Mouse (Mus musculus) kidney, adult 11 months (tissue): ENCODE data around the gene Golph3l.
"Not testable (repeated sequence)": the region's sequence is repeated elsewhere in the genome, so short reads cannot be mapped to it uniquely, and the experiment has no call there.

Experiments
- DNase-seq: peaks from one replicate; pipeline ENCODE4 v3.0.0; 2022

Gene Golph3l

DNA sequence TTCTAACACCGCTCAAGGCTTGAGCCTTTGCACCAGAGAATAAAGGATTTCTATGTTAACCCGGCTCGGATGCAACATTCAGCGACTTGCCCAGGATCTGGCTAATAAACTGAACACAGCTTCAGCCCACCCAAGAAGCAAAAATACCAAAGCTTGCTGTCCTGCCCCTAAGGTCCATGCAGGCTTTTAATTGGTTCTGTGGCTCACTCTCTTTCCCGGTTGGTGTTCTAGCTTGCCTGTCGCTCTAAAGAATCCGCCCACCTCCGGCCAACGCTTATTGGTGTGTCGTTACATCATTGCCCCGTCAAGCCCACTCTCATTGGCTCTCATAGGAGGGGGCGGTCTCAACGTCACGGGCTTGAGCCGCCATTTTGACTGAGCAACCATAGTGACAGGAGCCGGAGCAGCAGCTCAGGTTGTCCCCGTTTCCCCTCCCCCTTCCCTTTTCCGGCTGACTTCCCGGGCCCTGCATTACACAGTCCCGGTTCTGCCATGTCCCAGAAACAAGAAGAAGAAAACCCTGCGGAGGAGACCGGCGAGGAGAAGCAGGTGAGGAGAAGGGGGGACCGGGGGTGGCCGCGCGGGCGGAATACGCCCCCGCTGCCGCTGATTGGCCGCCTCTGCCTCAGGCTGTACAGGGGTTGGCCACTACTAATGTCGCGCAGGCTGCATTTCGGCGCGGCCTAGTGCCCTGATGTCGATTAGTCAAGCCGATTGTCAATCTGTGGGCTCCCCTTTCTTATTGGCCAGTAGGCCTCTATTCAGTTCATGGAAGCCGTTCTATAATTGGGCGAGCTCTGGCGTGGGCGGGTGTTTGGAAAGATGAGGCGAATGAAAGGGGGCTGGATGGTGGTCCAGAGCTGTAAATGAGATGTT, 36.1 kb downstream of the Golph3l start, which contains the start of gene Ensa:
TSS of gene Ensa (plus strand) at position 366 of the 876 bp plus-strand sequence.
- DNase-seq, result peak; percentile 99

DNA sequence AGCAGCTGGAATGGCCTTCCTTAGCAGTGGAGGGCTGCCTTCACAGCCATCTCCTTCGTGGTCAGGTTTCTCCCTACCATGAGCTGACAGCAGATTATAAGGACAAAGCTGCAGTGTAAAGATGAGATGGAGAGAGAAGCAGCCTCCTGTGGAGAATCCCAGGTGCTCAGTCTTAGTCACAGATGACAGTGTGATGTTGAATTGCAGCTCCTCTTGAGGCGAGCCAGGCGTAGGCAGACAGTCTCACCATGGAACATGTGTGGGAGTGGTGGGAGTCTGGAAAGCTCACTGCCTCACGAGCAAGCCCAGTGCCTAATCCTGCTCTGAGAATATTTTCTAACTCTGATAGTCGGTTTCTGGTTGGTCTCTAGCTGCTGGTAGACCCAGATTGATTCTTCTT, 39.0 kb downstream of the Golph3l start:
- no peak for DNase-seq

DNA sequence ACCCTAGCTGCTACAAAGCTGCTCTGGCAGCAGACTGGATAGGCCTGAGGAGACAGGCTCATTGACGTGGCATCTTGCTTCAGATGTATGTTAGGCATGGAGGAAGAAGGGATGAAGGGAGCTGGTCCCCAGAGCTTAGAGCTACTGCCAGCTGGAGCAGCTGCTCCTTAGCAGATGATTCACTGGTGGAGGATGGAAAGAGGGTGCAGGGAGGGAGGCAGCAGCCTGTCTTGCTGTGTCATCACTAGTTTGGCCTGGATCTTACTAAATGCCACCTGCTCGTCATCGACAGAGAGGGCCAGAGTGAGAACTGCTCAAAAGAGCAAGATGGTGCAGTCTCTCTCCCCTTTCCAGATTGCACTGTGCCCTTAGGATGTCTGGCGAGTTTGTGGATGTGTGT, 41.0 kb downstream of the Golph3l start:
- no peak for DNase-seq

DNA sequence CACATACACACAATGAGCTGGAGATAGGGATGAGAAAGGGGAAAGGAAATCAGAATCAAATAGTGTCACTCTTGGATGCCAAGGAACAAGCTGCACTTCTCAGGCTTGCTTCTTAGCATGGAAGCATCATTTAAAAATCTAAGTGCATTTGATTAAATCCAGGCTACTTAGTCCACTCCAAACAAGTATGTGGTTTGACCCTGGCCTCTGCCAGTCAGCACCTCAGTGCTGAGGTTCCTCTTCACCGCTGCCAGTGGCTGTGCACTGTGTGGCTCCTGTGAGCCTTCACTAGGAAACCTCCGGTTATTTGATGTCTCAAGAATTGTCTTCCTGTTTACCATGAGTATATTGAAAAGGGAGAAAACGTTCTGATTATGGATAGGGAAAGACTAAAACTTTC, 42.1 kb downstream of the Golph3l start:
- no peak for DNase-seq

DNA sequence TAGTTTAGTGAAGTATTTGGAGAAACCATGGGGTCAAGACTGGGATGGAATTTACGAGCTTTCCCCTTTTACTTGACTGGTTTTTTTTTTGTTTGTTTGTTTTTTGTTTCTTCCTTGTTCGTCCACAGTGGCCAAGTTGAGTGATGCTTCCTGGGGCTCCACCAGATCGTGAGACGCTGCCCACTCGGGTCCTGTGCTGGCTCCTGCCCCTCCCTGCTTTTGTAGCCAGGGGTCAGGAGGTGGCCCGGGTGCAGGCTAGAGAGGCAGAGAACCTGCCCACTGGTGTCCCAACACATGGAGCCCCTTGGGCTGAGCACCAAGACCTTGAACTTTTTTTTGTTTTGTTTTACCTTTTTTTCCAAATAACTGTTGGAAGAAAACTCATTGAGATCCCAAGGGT, 42.6 kb downstream of the Golph3l start:
- DNase-seq, result no peak

DNA sequence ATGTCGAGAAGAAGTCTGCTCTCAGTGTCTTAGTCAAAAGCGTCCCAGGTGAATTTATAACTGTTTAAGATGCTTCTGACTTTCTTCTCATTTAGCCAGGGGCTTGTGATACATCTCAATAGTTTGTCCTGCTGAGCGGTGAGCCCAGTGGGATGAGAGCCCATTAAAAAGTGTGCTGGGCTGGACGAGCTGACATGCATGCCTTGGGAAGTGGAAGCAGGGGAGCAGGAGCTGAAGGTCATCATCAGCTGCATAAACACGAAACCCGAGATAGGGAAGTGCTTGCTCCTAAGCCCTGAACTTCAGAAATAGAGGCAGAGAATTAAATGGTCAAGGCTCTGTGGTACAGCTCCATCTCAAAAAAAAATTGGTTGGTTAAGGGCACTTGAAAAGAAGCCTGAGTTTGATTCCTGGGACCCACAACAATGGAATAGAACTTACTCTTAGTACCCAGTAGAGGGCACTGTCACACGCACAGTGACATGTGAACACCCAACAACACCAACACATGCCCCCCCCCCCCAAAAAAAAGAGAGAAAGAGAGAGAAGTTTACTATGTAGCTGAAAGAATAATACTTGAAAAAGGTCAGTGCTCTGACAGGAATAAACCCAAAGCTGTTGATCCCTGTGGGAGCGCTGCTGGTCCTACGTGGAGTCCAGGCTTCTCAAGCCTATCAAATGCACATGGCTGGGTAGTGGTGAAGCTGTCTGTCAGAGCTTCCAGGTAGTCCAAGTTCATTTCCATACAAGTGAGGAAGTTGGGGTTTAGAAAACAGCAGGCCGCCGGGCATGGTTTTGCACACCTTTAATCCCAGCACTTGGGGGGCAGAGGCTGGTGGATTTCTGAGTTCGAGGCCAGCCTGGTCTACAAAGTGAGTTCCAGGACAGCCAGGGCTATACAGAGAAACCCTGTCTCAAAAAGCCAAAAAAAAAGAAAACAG, 44.2 kb downstream of the Golph3l start:
- DNase-seq, result no peak

DNA sequence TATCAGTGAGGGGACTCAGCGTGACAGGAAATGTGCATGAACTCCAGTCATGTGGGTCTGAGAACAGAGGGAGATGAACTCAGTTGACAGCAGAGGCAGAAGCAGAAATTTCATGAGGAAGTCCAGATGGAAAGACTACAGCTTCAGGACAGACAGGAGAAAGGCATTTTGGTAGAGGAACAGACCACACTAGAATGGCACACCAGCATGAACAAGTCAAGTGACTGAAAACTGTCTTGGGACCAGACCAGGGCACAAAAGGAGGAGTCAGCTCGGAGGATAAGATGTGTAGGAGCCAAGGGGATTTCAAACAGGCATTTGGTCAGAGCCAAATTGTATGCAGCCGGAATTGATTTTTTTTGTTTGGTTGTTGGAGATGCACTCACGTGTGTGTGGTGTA, 46.9 kb downstream of the Golph3l start:
- DNase-seq, result no peak

DNA sequence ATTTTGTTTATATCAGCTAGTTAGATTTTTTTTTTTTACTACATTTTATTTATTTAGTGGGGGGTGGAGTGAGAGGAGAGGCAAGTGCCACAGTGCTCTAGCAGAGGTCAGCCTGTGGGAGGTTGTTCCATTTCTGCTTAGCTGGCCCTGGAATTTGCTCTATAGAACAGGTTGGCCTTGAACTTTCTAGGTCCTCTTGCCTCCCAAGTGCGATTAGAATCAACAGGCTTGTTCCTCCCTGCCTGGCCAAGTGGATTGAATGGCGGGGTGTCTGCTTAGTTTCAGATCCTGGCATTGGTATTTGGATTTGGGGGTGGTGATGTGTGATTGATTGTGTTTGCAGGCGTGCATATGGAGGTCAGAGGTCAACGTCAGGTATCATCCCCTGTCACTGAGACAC, 47.3 kb downstream of the Golph3l start:
- DNase-seq, result peak; percentile 36

DNA sequence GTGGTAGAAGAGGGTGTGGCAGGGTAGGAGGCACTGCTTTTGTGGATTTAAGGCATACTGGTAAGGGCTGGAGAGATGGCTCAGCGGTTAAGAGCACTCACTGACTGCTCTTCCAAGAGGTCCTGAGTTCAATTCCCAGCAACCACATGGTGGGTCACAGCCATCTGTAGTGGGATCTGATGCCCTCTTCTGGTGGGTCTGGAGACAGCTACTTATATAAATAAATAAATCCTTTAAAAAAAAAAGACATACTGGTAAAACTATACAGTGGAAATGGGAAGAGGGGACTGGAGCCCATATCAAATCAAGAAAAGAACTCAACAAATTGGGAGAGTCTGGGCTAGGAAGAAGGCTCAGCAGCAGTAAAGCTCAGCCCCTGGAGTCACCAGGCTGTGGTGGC, 51.0 kb downstream of the Golph3l start:
- DNase-seq, result no peak

DNA sequence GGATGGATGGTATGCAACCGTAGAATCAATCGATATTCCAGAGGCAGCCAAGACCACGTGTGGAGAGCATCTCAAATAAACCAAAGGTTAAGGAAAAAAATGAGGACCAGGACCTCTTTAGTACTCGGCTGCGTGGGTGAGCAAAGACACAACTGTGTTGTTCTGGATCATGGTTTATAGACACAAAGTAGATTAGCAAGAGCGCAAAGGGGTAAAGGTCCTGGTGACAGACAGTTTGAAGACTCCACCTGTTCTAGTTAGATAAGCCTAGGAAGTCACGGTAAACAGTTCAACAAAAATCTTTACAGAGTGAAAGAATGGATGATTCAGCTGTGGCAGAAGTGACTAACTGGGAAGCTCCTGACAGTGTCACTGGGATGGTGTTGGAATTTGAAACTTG, 54.4 kb downstream of the Golph3l start:
- no peak for DNase-seq

DNA sequence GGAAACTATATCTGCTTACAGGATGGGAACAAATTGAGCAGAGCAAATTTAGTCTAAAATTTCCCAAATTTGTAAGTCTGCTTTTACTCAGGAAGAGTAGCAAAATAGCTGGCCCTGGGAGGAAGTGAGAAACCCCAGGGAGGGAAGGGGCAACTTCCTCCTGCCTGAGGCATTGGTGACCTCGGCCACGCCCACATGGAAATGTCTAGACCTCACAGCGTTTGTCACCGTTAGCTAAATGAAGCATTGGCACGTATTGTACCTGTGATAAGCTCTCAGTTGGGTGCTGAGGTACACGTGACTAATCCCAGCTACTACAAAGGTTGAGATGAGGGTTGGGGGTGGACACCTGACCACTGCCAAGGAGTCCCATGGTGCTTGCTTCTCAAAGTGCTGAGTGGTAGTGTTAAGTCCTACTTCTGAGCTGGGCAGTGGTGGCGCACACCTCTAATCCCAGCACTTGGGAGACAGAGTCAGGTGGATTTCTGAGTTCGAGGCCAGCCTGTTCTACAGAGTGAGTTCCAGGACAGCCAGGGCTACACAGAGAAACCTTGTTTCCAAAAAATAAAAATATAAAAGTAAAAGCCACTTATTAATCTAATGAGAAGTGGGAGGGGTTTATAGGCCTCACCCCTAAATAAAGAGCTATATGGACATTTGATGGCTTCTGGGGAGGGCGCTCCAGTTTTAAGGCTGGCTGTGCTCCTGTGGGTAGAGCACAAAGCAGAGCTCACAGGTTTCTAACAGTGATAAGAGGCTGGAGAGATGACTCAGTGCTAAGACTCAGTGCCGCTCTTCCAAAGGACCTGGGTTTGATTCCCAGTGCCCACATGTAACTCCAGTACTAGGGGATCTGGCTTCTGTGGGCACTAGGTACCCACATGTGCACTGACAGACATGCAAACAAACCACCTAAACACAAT, 56.8 kb downstream of the Golph3l start:
- DNase-seq, result no peak

DNA sequence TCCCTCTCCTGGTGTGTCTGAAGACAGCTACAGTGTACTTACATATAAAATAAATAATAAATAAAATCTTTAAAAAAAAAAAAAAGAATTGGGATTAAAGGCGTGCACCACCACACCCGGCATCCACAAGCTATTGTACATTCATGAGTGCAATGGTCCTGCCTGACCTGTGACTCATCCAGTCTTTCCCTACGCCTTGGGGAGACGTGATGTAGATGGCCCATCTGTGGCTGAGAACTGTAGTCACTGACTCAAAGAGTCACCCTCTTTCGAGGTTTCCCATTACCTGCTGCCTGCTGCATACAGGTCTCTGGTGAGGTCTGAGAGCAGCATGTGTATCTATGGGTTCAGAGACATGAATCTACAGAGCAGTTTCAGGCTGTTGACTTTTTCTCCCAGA, 59.3 kb downstream of the Golph3l start:
- DNase-seq, result no peak

DNA sequence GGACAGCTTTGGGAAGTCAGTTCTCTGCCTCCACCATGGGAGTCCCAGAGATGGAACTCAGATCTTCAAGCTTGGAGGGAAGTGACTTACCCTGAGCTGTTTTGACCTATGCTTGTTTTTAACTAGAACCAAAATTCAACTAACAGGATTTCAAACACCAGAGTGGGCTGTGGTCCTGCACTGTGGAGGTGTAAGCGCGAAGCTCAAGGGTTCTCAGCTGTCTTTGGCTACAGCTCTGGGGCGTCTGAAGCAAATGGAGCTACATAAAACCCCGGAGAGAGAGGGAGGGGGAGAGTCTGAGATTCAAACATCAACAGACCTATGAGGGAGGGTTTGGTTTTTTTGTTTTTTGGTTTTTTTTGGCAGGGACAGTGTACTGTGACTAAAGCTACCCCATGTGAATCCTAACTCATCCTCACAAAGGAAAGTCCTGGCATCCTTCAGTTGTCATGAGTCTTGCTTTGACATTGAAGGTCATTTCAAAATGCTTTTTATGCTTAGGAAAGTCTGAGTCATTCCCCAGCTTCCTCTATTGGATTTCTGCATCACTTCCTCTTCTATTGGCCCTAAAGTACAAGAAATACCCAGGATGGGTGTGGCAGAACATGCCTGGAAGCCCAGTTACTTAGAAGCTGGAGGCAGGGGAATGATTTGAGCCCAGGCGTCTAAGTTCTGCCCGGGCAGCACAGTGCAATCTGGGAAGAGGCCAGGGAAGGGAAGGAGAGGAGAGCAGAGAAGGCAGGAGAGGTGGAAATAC, 61.7 kb downstream of the Golph3l start:
- DNase-seq, result no peak

DNA sequence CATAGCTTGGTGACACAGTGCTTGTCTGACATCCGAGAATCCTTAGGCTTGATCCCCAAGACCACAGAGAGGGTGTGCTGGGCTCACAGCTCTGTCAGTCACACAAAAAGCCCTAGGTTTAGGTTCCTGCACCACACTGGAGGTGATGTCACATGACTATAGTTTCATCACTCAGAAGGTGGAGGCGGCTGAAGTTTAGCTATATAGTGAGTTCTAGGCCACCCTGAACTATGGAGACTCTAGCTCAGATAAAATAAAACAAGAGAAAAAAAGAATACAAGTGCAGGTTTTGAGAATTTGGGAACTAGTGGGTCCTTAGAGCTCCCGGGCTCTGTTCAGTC, 62.3 kb downstream of the Golph3l start:
- DNase-seq, result no peak

DNA sequence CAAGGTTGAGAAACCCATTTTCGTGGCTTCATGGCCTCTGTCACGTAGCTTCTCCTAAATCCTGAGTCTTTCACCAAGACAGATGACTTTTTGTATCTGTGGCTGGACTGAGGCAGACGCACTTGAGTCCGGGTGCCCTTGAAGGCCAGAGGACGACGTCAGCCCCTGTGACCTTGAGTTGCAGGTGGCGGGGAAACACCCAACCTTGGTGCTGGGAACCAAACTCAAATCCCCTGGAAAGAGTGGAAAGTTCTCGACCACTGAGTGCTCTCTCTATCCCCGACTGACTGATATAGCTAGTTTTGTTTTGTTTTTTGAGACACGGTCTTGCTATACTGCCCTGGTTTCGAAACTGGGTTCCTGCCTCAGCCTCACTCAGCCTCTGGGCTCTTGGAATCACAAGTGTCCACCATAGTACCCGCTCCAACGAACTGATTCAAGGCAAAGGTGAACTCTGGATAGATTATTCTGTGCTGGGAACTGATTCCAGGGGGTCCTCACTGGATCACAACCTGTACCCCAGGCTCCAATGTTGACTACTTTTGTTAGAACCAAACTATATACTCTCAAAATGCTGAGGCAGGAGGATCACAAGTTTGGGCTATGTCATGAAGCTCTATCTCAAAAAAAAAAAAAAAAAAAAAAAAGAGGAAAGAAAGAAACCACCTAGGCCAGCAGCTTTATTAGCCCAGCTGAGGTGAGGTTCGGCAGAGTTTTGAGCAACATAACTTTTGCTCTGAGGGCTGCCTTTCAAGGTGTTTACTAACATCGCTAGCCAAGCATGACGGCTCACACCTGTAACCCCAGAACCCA, 62.9 kb downstream of the Golph3l start:
- no peak for DNase-seq

DNA sequence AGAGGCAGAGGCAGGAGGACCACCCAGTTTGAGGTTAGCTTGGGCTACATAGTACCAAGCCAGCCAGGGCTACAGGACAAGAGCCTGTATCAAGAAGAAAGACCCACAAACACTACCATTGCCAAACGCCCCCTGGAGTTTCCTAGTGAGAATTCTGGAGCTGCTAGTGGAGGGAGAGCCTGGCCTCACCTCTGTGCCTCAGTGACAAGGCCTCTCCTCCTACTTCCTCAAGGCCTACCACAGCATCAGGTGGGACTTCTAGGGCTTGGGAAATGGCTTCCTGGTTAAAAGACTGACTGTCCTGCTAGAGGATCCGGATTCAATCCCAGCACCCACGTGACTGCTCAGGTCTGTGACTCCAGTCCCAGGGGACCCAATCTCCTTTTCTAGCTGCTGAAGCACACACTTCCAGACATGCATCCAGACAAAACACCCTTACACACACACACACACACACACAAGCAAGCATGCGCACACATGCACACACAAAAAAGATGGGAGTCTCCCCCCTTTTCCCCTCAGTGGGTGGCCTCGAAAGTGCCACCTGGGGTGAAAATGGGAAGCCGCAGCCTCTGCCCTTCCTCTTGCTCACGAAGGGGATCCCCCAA, 63.6 kb downstream of the Golph3l start:
- no peak for DNase-seq

DNA sequence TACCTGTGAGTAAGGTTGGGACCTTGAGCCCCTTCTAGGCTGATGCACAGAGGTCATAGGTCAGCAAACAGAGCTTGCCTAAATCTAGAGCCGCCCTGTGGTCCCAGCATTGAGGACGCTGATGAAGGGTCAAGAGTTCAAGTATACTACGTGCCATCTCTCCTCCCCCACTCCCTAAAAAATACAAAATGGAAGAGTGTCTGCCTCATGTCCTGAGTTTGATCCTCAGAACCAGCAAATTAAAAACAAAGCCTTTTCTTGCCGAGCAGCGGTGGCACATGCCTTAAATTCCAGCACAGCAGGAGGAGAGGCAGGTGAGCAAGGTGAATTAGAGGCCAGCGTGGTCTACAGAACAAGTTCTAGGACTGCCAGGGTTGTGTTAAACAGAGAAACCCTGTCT, 64.1 kb downstream of the Golph3l start:
- no peak for DNase-seq

DNA sequence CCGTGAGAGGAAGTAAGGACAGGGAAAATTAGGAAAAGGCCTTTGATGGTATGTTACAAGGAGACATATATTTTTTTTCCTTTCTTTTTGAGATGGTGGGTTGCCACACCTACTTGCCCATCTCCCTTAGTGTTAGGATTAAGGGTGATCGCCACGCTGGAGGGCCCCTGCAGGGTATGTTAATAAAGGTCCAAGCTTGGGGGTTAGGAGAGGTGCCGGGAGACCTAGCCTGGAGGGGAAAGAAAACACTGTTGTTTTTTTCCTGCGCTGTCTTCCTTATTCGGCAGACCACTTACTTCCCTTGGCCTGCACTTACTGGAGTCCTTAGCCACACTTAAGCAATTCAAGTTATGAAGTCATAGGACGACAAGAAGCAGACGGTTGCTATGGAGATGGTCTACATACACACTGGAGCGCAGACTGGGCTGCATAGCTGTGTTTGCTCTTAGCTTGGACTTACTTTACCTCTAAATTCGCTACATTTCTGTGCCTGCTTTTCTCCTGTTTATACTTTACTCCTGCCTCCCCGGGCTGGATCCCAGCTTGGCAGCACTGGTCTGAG, 64.8 kb downstream of the Golph3l start:
- DNase-seq, result no peak

DNA sequence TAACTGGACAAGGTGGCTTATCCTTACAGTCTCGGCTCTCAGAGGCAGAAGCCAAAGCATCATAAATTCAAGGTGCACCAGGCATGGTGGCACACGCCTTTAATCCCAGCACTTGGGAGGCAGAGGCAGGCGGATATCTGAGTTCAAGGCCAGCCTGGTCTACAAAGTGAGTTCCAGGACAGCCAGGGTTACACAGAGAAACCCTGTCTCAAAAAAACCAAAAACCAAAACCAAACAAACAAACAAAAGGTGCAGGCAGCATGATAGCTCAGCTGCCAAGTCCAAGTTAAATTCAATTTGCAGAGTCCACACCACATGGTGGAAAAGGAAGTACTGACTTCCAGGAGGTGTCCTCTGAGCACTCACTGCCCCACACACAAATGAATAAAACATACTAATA, 65.6 kb downstream of the Golph3l start:
- not testable (repeated sequence) for DNase-seq

DNA sequence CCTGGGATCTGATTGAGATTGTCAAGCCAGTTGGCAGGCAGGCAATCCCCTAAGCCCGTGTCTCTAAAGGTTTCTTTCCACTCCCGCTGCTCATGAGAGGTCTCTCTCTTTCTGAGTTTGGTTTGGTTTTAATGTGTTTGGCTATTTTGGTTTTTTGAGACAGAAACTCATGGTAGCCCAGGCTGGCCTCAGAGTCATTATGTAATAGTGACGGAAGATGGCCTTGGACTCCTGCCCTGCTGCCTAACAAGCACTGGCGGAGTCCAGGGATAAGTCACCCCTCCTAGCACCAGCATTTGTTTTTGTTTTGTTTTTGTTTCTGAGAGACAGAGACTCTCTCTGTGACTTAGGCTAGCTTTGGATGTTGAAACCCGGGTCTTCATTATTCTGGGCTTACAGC, 66.7 kb downstream of the Golph3l start:
- DNase-seq, result no peak
